Mouse (Mus musculus) olfactory bulb, adult 2 months (tissue): Measurements from ENCODE around the gene Olfm2.

Experiments used
- CTCF ChIP-seq: fragments of 200-500 bp; IDR thresholded peaks from 2 replicates; pipeline ENCODE4 v1.5.1; 2012; ENCODE audit warnings: low read depth, mild to moderate bottlenecking, low read length, moderate library complexity; ENCODE audit not compliant: insufficient read depth
- POLR2A ChIP-seq: fragments of 200-500 bp; IDR thresholded peaks from 2 replicates; pipeline ENCODE4 v1.6.1; 2012; ENCODE audit warnings: mild to moderate bottlenecking, low read depth, low read length, moderate library complexity; ENCODE audit not compliant: insufficient read depth

- TF ChIP-seq POLR2A (no peak), CTCF (no peak)
These were observed 82.2 kb downstream of the Olfm2 start for GRCm38 (mm10) chr9:20663956-20664355.
